In the genomic region with DNA sequence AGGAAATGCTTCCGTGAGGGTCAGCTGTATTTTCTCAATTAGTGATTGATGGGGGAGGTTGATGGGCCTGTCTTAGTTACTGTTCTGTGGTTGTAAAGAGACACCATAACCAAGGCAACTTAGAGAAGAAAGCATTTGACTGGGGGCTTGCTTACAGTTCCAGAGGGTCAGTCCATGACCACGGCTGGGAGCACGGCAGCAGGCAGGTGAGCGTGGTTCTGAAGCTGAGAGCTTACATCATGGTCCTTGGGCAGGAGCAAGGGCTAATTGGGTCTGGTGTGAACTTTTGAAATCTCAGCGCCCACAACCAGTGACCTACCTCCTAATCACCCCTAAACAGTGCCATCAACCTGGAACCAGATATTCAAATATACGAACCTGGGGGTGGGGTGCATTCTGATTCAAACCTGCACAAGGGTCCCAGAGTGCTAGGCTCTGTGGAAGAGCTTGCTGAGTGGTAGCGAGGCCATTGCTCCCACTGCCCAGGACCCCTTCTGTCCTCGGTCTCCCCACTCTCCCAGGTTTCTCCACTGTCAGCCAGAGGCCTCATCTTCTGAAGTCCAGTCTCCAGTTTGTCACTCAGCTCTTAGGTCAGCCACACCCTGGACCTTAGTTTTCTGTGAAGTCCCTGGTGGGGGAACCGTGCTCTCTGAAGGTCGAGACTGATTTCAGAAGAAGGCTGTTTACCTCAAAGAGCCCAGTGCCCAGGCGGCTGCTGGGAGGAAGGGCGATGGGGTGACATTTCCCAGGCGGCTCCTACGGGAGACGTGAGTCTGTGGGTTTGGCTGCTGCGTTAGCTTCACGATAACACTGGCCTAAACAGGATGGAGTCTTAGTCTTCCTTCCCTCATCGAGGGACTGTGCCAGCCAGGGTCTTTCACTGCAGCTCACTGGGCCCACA, we compare ENCODE assay signal across 15 mouse cellular contexts. TPM values are rescaled to one million over a fixed set of nuclear protein-coding genes. Genes with fewer than 3 reads are reported as not detected.
DNase-seq lines count a peak whose midpoint lies in the region; ATAC-seq lines count a peak whose summit lies in the region.
"Had no signal": no experiment of that assay in that cellular context is flagged by ENCODE, and none has a peak within 500 bp of the region (broad histone marks: within the 10 kb centered on the region; RNA-seq: fewer than 3 reads in every experiment).

No protein-coding gene starts in this region.

- no peak for ATAC-seq in heart, embryonic 16.5 days (replicated peaks; ENCODE audit: extremely low read depth, insufficient read depth, low FRiP score)

- no peak overlapping the region for H3K9ac ChIP-seq in heart, embryonic 16.5 days (ENCODE audit: low read length)
- H3K9ac ChIP-seq: embryonic facial prominence, embryonic 12.5 days; forebrain, embryonic 13.5 days; hindbrain, embryonic 15.5 days had no signal

- peak overlapping the region; percentile 5; the same call in 1 of the 2 replicates for H3K4me2 ChIP-seq in heart, embryonic 16.5 days (ENCODE audit: low read depth, low read length)

- peaks cover 28% of the 10 kb centered on the region for H3K4me1 ChIP-seq in heart, embryonic 16.5 days (ENCODE audit: control insufficient read depth, insufficient read depth, low read length)

- no peaks in the 10 kb centered on the region for H3K9me3 ChIP-seq in heart, embryonic 16.5 days (replicated peaks; ENCODE audit: control insufficient read depth, low read length)
- H3K9me3 ChIP-seq: embryonic facial prominence, embryonic 12.5 days; forebrain, embryonic 13.5 days; hindbrain, embryonic 15.5 days had no signal

- no peak overlapping the region for H3K4me3 ChIP-seq in heart, embryonic 16.5 days (ENCODE audit: low read length)
- H3K4me3 ChIP-seq: embryonic facial prominence, embryonic 12.5 days; forebrain, embryonic 13.5 days; hindbrain, embryonic 15.5 days had no signal

- peak overlapping the region; percentile 38 for H3K27ac ChIP-seq in heart, embryonic 16.5 days (ENCODE audit: low read length)
- H3K27ac ChIP-seq: forebrain, embryonic 13.5 days; hindbrain, embryonic 15.5 days had no signal

- no peaks in the 10 kb centered on the region for H3K27me3 ChIP-seq in heart, embryonic 16.5 days (ENCODE audit: control insufficient read depth, insufficient read depth, low read length)
- H3K27me3 ChIP-seq: embryonic facial prominence, embryonic 12.5 days; forebrain, embryonic 13.5 days; hindbrain, embryonic 15.5 days had no signal

- WGBS in heart, embryonic 16.5 days = 50% methylated on average over 18 of the region's 18 CpGs

- peak; percentile 94 for DNase-seq in heart, adult 11 months
- DNase-seq in heart, postnatal 25 days (ENCODE audit: low spot score) = no peak
- peak; percentile 56 to 59 for DNase-seq in lung, adult 18-20 months
- no peak for DNase-seq in lung, postnatal 14 days
- peak; percentile 61 for DNase-seq in lung, postnatal 36 days
- no peak for DNase-seq in cerebellum, postnatal 25 days
- DNase-seq in left cerebral cortex, postnatal 14 days (ENCODE audit: low spot score in 2 of 2) = no peak
- DNase-seq: cerebellum, adult 9-11 months; kidney, postnatal 14 days; thymus, adult 18-20 months had no signal

- intact Hi-C loops in heart, postnatal 25 days (cut with DNase I) = loop anchor here (5.0 kb wide), 1 partner anchor 95 kb away; a partner anchor contains a TSS
- intact Hi-C loops in left cerebral cortex, postnatal 14 days (cut with DNase I) = no loop called here

- H3K36me3 ChIP-seq in heart, embryonic 16.5 days (ENCODE audit: control insufficient read depth, insufficient read depth) = no peaks in the 10 kb centered on the region
- H3K36me3 ChIP-seq: embryonic facial prominence, embryonic 12.5 days; hindbrain, embryonic 15.5 days had no signal

RNA-seq across cellular contexts. Expression of a gene that starts 24.2 kb away (rescaled TPM):
- total RNA-seq in heart, postnatal 25 days (2021) = 1 to 10 TPM; 1.3 to 1.5 TPM
- 2.8 and 7.1 TPM in 2 replicates for polyA plus RNA-seq in heart, embryonic 16.5 days (2015; fragmentation: Nextera tagmentation; extraction: Ambion mirVana)
- under 1 TPM; 0.24 to 0.49 TPM for total RNA-seq in left cerebral cortex, postnatal 14 days (2021)
- total RNA-seq: gastrocnemius, adult 8-10 months had no signal
- polyA plus RNA-seq: hindbrain, embryonic 15.5 days had no signal

RNA-seq across cellular contexts. Expression of a gene that starts 33.1 kb away (rescaled TPM):
- total RNA-seq in heart, postnatal 25 days (2021) = 10 to 100 TPM; 21.5 to 25.0 TPM
- polyA plus RNA-seq in heart, embryonic 16.5 days (2015; fragmentation: Nextera tagmentation; extraction: Ambion mirVana) = 64.5 and 68.9 TPM in 2 replicates
- total RNA-seq in left cerebral cortex, postnatal 14 days (2021) = 10 to 100 TPM; 38.5 to 43.2 TPM

RNA-seq across cellular contexts. Expression of a gene that starts 52.8 kb away (rescaled TPM):
- total RNA-seq in heart, postnatal 25 days (2021) = 1 to 10 TPM; 2.0 to 2.2 TPM
- 8.7 and 9.0 TPM in 2 replicates for polyA plus RNA-seq in heart, embryonic 16.5 days (2015; fragmentation: Nextera tagmentation; extraction: Ambion mirVana)
- 1 to 10 TPM; 1.6 to 1.9 TPM for total RNA-seq in left cerebral cortex, postnatal 14 days (2021)

Comparison
In these comparisons a context has a peak if more than half of its experiments do, and no peak if none do; other contexts are left out.
1. DNase-seq: peak in heart, adult 11 months (single experiment), lung, adult 18-20 months (2 of 2) and lung, postnatal 36 days (single experiment); none in heart, postnatal 25 days (single experiment), lung, postnatal 14 days (single experiment), cerebellum, postnatal 25 days (0 of 2) and left cerebral cortex, postnatal 14 days (0 of 2).